Mouse (Mus musculus): ENCODE results near the gene Robo3.

- no peak for TF ChIP-seq CTCF (IDR thresholded peaks at IDR 0.05; ENCODE audit: low read depth)
- no peak for TF ChIP-seq EP300 (optimal IDR thresholded peaks at IDR 0.05)
These were observed 14.3 kb downstream of the Robo3 start for GRCm38 (mm10) chr9:37418791-37419190.

Data from stomach, postnatal 0 days (tissue).